Mouse (Mus musculus): ENCODE data around the gene 5330417C22Rik. TPM values are rescaled to one million over a fixed set of nuclear protein-coding genes. Genes with fewer than 3 reads are reported as not detected.

The 5330417C22Rik gene
- polyA plus RNA-seq, 2 experiments, result 0.11 to 0.17 TPM

DNA sequence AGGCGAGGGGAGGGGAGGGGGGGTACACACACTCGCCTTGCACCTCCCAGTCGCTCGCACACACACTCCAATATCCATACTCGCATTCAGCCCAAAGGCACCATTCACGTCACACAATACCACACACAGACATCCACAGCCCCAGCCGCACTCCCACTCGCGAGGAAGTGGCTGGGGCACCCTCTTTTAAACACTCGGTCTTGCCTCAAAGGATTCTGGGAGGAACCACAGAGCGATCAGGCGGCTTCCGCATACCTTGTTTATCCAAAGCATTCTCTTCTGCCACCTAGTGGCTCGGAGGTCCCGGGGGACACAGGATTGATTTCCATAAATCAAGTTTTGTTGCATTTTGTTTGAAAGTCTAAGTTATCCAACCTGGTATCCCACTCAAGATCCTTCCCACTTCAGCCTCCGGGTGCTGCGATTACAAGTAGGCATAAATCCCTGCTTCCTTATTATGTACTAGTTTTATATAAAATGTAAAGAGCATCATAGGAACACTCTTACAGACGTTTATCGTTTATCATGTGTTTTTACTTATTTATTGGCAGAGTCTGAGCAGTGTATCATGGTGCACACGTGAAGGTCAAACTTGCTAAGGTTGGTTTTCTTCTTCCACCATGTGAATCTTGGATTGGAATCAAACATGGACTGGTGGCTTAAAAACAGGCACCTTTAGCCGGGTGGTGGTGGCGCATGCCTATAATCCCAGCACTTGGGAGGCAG is 18.4 kb upstream of the 5330417C22Rik start:
- Histone ChIP-seq H3K36me3 (replicated peaks; ENCODE audit: control insufficient read depth, insufficient read depth, low read depth) (peaks cover 7% of the 10 kb centered on the region), H3K27me3 (ENCODE audit: control insufficient read depth, insufficient read depth, low read length) (no peaks in the 10 kb centered on the region), H3K4me3 (ENCODE audit: insufficient read depth in 1 of 2, low read depth in 2 of 2, low read length in 2 of 2) (peak overlapping the region; percentile 84 to 100), H3K27ac (peak overlapping the region; percentile 68), H3K9me3 (ENCODE audit: control insufficient read depth, low read length) (no peaks in the 10 kb centered on the region), H3K4me2 (ENCODE audit: low read depth) (peak overlapping the region; percentile 74), H3K4me1 (replicated peaks; ENCODE audit: control insufficient read depth in 2 of 2, insufficient read depth in 2 of 2, low read length in 1 of 2) (peaks cover 15 to 19% of the 10 kb centered on the region in 2 experiments), H3K9ac (replicated peaks) (peak overlapping the region; percentile 95)
- 16% methylated on average over 22 of the region's 22 CpGs for WGBS (ENCODE audit: insufficient replicate concordance)
- DNase-seq (ENCODE audit: low read depth in 3 of 3, low spot score in 3 of 3) (peak; percentile 90 to 94 (median 93)), ATAC-seq (ENCODE audit: insufficient read depth) (peak; percentile 93)
- TF ChIP-seq EP300 (IDR thresholded peaks at IDR 0.05; ENCODE audit: low read depth), result peak; percentile 57
- TF ChIP-seq CTCF (IDR thresholded peaks at IDR 0.05; ENCODE audit: low read depth), result peak; percentile 96

DNA sequence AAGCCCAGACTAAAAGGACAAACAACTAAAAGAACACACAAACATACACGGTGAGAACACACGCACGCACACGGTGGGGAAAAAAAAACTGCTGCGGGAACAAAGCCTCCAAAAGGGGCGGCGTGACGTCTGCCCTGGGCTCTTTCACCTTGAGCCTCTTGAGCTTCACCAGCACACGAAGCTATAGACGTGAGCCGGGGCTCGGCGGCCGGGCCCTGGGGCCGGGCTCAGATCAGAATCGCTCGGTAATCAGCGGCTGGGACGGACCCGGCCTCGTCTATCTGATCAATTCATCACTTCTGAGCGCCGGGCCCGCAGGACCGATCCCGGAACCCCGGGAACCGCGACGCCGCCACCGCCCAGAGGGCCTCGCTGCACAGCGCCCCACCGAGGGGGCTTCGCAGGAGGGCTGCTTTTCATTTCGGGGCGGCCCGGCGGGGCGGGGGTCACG is 17.8 kb upstream of the 5330417C22Rik start:
- TF ChIP-seq CTCF (IDR thresholded peaks at IDR 0.05; ENCODE audit: low read depth), result no peak
- no peak for TF ChIP-seq EP300 (IDR thresholded peaks at IDR 0.05; ENCODE audit: low read depth)
- Histone ChIP-seq H3K9ac (replicated peaks) (peak overlapping the region; percentile 95), H3K4me3 (ENCODE audit: insufficient read depth in 1 of 2, low read depth in 2 of 2, low read length in 2 of 2) (peak overlapping the region; percentile 84 to 100), H3K36me3 (replicated peaks; ENCODE audit: control insufficient read depth, insufficient read depth, low read depth) (peaks cover 7% of the 10 kb centered on the region), H3K27me3 (ENCODE audit: control insufficient read depth, insufficient read depth, low read length) (no peaks in the 10 kb centered on the region), H3K4me2 (ENCODE audit: low read depth) (peak overlapping the region; percentile 74), H3K4me1 (replicated peaks; ENCODE audit: control insufficient read depth in 2 of 2, insufficient read depth in 2 of 2, low read length in 1 of 2) (peaks cover 14 to 19% of the 10 kb centered on the region in 2 experiments), H3K27ac (peak overlapping the region; percentile 68), H3K9me3 (ENCODE audit: control insufficient read depth, low read length) (no peaks in the 10 kb centered on the region)
- DNase-seq (ENCODE audit: low read depth in 3 of 3, low spot score in 3 of 3) (peak in 2 of 3 experiments; percentile 12 to 31), ATAC-seq (ENCODE audit: insufficient read depth) (peak; percentile 66)
- whole genome bisulfite sequencing (ENCODE audit: insufficient replicate concordance), result under 1% methylated on average over 42 of the region's 42 CpGs

DNA sequence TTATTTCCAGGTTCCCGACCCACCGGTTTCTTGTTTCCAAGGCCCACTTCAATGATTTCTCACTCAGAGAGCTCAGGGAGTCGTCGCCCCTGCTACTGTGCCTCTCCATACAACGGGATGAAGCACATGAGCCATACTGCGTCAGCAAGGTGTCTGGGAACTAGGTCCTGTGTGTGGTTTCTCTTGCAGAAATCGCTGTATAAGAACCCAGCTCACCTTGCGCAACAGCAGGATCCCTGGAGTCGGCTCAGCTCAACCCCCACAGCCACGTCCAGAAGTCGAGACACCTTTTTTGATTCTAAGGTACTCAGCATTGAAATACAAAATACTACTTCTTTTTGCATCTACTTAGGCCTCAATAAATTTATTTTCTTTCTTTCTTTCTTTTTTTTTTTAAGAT is 6.0 kb upstream of the 5330417C22Rik start:
- Histone ChIP-seq H3K27ac (no peak overlapping the region), H3K9me3 (ENCODE audit: control insufficient read depth, low read length) (no peaks in the 10 kb centered on the region), H3K4me1 (replicated peaks; ENCODE audit: control insufficient read depth in 2 of 2, insufficient read depth in 2 of 2, low read length in 1 of 2) (no peaks in the 10 kb centered on the region), H3K9ac (replicated peaks) (no peak overlapping the region), H3K36me3 (replicated peaks; ENCODE audit: control insufficient read depth, insufficient read depth, low read depth) (no peaks in the 10 kb centered on the region), H3K4me2 (ENCODE audit: low read depth) (no peak overlapping the region), H3K4me3 (ENCODE audit: insufficient read depth in 1 of 2, low read depth in 2 of 2, low read length in 2 of 2) (no peak overlapping the region), H3K27me3 (ENCODE audit: control insufficient read depth, insufficient read depth, low read length) (no peaks in the 10 kb centered on the region)
- TF ChIP-seq CTCF (IDR thresholded peaks at IDR 0.05; ENCODE audit: low read depth) (no peak), EP300 (IDR thresholded peaks at IDR 0.05; ENCODE audit: low read depth) (no peak)
- DNase-seq (ENCODE audit: low read depth in 3 of 3, low spot score in 3 of 3) (no peak), ATAC-seq (ENCODE audit: insufficient read depth) (no peak)
- 59% methylated on average over 11 of the region's 11 CpGs for WGBS (ENCODE audit: insufficient replicate concordance)

DNA sequence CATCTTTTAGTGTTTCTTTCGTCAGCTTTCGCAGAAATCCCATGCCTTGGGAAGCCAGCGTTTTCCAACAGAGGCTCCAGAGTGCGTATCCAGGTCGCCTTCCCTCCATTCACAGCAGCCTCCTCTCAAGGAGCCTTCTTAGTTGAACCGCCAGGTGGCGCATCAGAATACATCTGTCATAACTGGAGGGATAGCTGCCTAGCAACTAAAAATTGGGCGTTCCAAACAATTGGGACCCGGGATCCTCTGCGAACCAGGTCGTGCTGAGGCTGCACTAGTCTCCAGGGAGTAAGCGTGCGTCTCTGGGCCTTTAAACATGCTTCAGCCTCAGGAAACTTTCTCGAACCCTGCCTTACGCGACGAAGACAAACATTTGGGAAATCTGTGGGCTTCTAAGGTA is 967 bp upstream of the 5330417C22Rik start:
- ATAC-seq (ENCODE audit: insufficient read depth), result peak; percentile 45; the same call in 1 of the 2 replicates
- Histone ChIP-seq H3K4me1 (replicated peaks; ENCODE audit: control insufficient read depth in 2 of 2, insufficient read depth in 2 of 2, low read length in 1 of 2) (no peaks in the 10 kb centered on the region), H3K36me3 (replicated peaks; ENCODE audit: control insufficient read depth, insufficient read depth, low read depth) (no peaks in the 10 kb centered on the region), H3K27me3 (ENCODE audit: control insufficient read depth, insufficient read depth, low read length) (peaks cover 18% of the 10 kb centered on the region), H3K4me3 (ENCODE audit: insufficient read depth in 1 of 2, low read depth in 2 of 2, low read length in 2 of 2) (no peak overlapping the region), H3K27ac (no peak overlapping the region), H3K9me3 (ENCODE audit: control insufficient read depth, low read length) (no peaks in the 10 kb centered on the region), H3K4me2 (ENCODE audit: low read depth) (peak overlapping the region; percentile 28; the same call in 1 of the 2 replicates), H3K9ac (replicated peaks) (no peak overlapping the region)
- TF ChIP-seq CTCF (IDR thresholded peaks at IDR 0.05; ENCODE audit: low read depth) (peak; percentile 91), EP300 (IDR thresholded peaks at IDR 0.05; ENCODE audit: low read depth) (no peak)
- peak; percentile 68 to 76 (median 69) for DNase-seq (ENCODE audit: low read depth in 3 of 3, low spot score in 3 of 3)
- 4% methylated on average over 17 of the region's 17 CpGs for WGBS (ENCODE audit: insufficient replicate concordance)

DNA sequence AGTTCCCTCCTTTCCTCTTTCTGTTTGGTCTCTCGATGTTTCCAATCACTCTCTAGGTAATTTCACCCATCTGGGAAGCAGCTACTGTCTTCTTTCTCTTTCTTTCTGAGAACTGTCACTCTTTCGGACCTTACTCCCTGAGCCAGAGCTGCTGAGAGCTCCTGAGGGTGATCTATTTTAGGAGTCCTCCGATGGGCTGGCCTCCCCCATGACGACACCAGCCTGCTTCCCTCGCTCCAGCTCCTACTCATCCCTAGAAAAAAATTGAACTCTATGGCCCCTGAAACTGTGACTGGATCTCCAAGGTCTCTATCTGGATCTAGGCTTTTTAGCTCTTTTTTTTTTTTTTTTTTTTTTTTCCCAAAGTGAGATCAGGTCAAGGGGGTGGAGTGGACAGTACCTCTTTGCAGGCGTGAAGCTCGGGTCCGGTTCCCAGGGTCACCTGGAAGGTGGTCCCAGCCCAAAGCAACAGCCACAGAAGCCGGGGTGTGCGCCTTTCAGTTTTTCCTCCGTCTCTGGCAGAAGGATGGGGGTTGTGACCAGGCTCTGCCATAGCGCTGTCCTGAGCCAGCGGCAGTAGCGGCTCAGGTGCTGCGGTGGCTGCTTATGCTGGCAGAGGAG is 330 bp downstream of the 5330417C22Rik start:
- Histone ChIP-seq H3K4me3 (ENCODE audit: insufficient read depth in 1 of 2, low read depth in 2 of 2, low read length in 2 of 2) (no peak overlapping the region), H3K4me2 (ENCODE audit: low read depth) (no peak overlapping the region; the same call in 1 of the 2 replicates), H3K4me1 (replicated peaks; ENCODE audit: control insufficient read depth in 2 of 2, insufficient read depth in 2 of 2, low read length in 1 of 2) (no peaks in the 10 kb centered on the region), H3K9ac (replicated peaks) (no peak overlapping the region), H3K27ac (no peak overlapping the region), H3K9me3 (ENCODE audit: control insufficient read depth, low read length) (no peaks in the 10 kb centered on the region), H3K27me3 (ENCODE audit: control insufficient read depth, insufficient read depth, low read length) (peaks cover 18% of the 10 kb centered on the region), H3K36me3 (replicated peaks; ENCODE audit: control insufficient read depth, insufficient read depth, low read depth) (no peaks in the 10 kb centered on the region)
- TF ChIP-seq EP300 (IDR thresholded peaks at IDR 0.05; ENCODE audit: low read depth) (no peak), CTCF (IDR thresholded peaks at IDR 0.05; ENCODE audit: low read depth) (no peak)
- WGBS (ENCODE audit: insufficient replicate concordance), result 8% methylated on average over 15 of the region's 15 CpGs
- ATAC-seq (ENCODE audit: insufficient read depth), result no peak
- DNase-seq (ENCODE audit: low read depth in 3 of 3, low spot score in 3 of 3), result no peak
